Mouse (Mus musculus) R1 (cell line): Measurements from ENCODE around the gene Lrrc8b.

Source experiments
- DNase-seq: peaks from one replicate; pipeline ENCODE4 v3.0.0-alpha.2; 2018; ENCODE audit warnings: low read depth, low spot score

Lrrc8b gene

GRCm38 (mm10) chr5:105418851-105419250 lies 3.3 kb downstream of the Lrrc8b start:
- DNase-seq, result no peak

GRCm38 (mm10) chr5:105425587-105425986 lies 10.0 kb downstream of the Lrrc8b start:
- no peak for DNase-seq

- no peak for DNase-seq
These were observed 11.8 kb downstream of the Lrrc8b start for GRCm38 (mm10) chr5:105427326-105427725.

- no peak for DNase-seq
These were observed 12.8 kb downstream of the Lrrc8b start for GRCm38 (mm10) chr5:105428265-105428974.

GRCm38 (mm10) chr5:105430148-105430547 lies 14.6 kb downstream of the Lrrc8b start:
- DNase-seq, result no peak

- DNase-seq, result no peak
These were observed 24.0 kb downstream of the Lrrc8b start for GRCm38 (mm10) chr5:105439608-105440007.

- no peak for DNase-seq
These were observed 25.5 kb downstream of the Lrrc8b start for GRCm38 (mm10) chr5:105440992-105441535.

GRCm38 (mm10) chr5:105442212-105443000 lies 26.8 kb downstream of the Lrrc8b start:
- DNase-seq, result peak; percentile 23

- DNase-seq, result peak; percentile 54
These were observed 27.7 kb downstream of the Lrrc8b start for GRCm38 (mm10) chr5:105443057-105443815.

GRCm38 (mm10) chr5:105445686-105446085 lies 30.1 kb downstream of the Lrrc8b start:
- DNase-seq, result no peak

GRCm38 (mm10) chr5:105454105-105454504 lies 38.5 kb downstream of the Lrrc8b start:
- no peak for DNase-seq

- no peak for DNase-seq
These were observed 43.5 kb downstream of the Lrrc8b start for GRCm38 (mm10) chr5:105459077-105459476.

- DNase-seq, result no peak
These were observed 45.0 kb downstream of the Lrrc8b start for GRCm38 (mm10) chr5:105460551-105460950.

- DNase-seq, result no peak
These were observed 45.5 kb downstream of the Lrrc8b start for GRCm38 (mm10) chr5:105461076-105461475.

GRCm38 (mm10) chr5:105464671-105465070 lies 49.1 kb downstream of the Lrrc8b start:
- no peak for DNase-seq

GRCm38 (mm10) chr5:105465550-105465949 lies 50.0 kb downstream of the Lrrc8b start:
- DNase-seq, result no peak

- no peak for DNase-seq
These were observed 50.9 kb downstream of the Lrrc8b start for GRCm38 (mm10) chr5:105466471-105466902.

GRCm38 (mm10) chr5:105467271-105467670 lies 51.7 kb downstream of the Lrrc8b start:
- no peak for DNase-seq

- DNase-seq, result no peak
These were observed 57.6 kb downstream of the Lrrc8b start for GRCm38 (mm10) chr5:105472983-105473705.

GRCm38 (mm10) chr5:105477527-105477926 lies 62.0 kb downstream of the Lrrc8b start:
- no peak for DNase-seq

GRCm38 (mm10) chr5:105479673-105480072 lies 64.1 kb downstream of the Lrrc8b start:
- DNase-seq, result no peak
